Mouse (Mus musculus) neural tube, embryonic 11.5 days (tissue): Measurements from ENCODE around the gene Msantd1. TPM values are rescaled to one million over a fixed set of nuclear protein-coding genes. Genes with fewer than 3 reads are reported as not detected.
"Not testable (repeated sequence)": the region's sequence is repeated elsewhere in the genome, so short reads cannot be mapped to it uniquely, and the experiment has no call there.

Experiments
- ATAC-seq: fragments of 200-750 bp; cut with Nextera tagmentation; 2 replicates; pipeline ENCODE4 v1.8.0; 2017; ENCODE audit warnings: moderate number of reproducible peaks, mild to moderate bottlenecking, moderate TSS enrichment, moderate library complexity; ENCODE audit not compliant: insufficient read depth, low FRiP score, low TSS enrichment
- DNase-seq: peaks from one replicate; pipeline ENCODE4 v3.0.0-alpha.2; 2015; ENCODE audit warnings: low spot score
- H3K27ac ChIP-seq: fragments of 300-500 bp; sonication (generic); 2 replicates; pipeline ENCODE4 v1.5.1; 2014; ENCODE audit warnings: low read depth, mild to moderate bottlenecking, low read length
- H3K27me3 ChIP-seq: fragments of 300-500 bp; sonication (generic); 2 replicates; pipeline ENCODE4 v1.6.1; 2014; ENCODE audit warnings: mild to moderate bottlenecking, low read length, mixed read lengths; ENCODE audit not compliant: control insufficient read depth, insufficient read depth
- H3K36me3 ChIP-seq: fragments of 300-500 bp; sonication (generic); 2 replicates; pipeline ENCODE4 v1.6.1; 2014; ENCODE audit warnings: mild to moderate bottlenecking, low read length, moderate library complexity, mixed read lengths; ENCODE audit not compliant: control insufficient read depth, insufficient read depth
- H3K4me1 ChIP-seq: fragments of 300-500 bp; sonication (generic); 2 replicates; pipeline ENCODE4 v1.6.1; 2014; ENCODE audit warnings: low read length, mixed read lengths; ENCODE audit not compliant: control insufficient read depth, insufficient read depth
- H3K4me2 ChIP-seq: fragments of 300-500 bp; sonication (generic); 2 replicates; pipeline ENCODE4 v1.6.1; 2014; ENCODE audit warnings: low read depth, mild to moderate bottlenecking, moderate library complexity
- H3K4me3 ChIP-seq: fragments of 300-500 bp; sonication (generic); 2 replicates; pipeline ENCODE4 v1.5.1; 2014; ENCODE audit warnings: low read depth, low read length
- H3K9ac ChIP-seq: fragments of 300-500 bp; sonication (generic); 2 replicates; pipeline ENCODE4 v1.6.1; 2014; ENCODE audit warnings: mild to moderate bottlenecking, low read length
- H3K9me3 ChIP-seq: fragments of 300-500 bp; sonication (generic); 2 replicates; pipeline ENCODE4 v1.6.1; 2016; ENCODE audit warnings: low read length; ENCODE audit not compliant: control insufficient read depth
- WGBS: fragments of 180-500 bp; shearing (Covaris S2); extraction: QIAGEN DNeasy Blood & Tissue Kit; methylation state at CpG from one replicate; pipeline ENCODE4 v1.1.7; 2014; 5-methylcytosine and 5-hydroxymethylcytosine counted together
- polyA plus RNA-seq: library from polyadenylated mRNA; unstranded; fragments of >200 nt; fragmentation: Nextera tagmentation; extraction: Ambion mirVana; gene quantifications from 2 replicates; pipeline ENCODE4 v1.2.1, GENCODE M21; 2014

Gene Msantd1
- 1.9 and 2.9 TPM in 2 replicates for polyA plus RNA-seq

- no peak for DNase-seq
- WGBS, result 76% methylated on average over 6 of the region's 6 CpGs
- no peak within 1 kb of the TSS for H3K27ac ChIP-seq
These were observed at the start of gene Msantd1 for GRCm38 (mm10) chr5:34907910-34908725. Msantd1 (plus strand) TSS chr5:34908012.

GRCm38 (mm10) chr5:34865367-34865766, 42.4 kb upstream of the Msantd1 start:
- Histone ChIP-seq H3K27ac (no peak overlapping the region), H3K9ac (no peak overlapping the region), H3K4me3 (no peak overlapping the region), H3K36me3 (peaks cover 5% of the 10 kb centered on the region; the same call in 1 of the 2 replicates), H3K4me1 (no peaks in the 10 kb centered on the region), H3K4me2 (no peak overlapping the region), H3K9me3 (no peaks in the 10 kb centered on the region), H3K27me3 (no peaks in the 10 kb centered on the region)
- WGBS, result 96% methylated on average over 5 of the region's 5 CpGs
- no peak for ATAC-seq
- DNase-seq, result no peak

More at GRCm38 (mm10) chr5:34907910-34908725, at the start of gene Msantd1:
- H3K4me1 ChIP-seq, result no peaks in the 10 kb centered on the region
- H3K27me3 ChIP-seq, result no peaks in the 10 kb centered on the region
- H3K4me2 ChIP-seq, result no peak within 1 kb of the TSS
- no peak within 1 kb of the TSS for H3K9ac ChIP-seq
- no peak within 1 kb of the TSS for H3K4me3 ChIP-seq
- no peaks in the 10 kb centered on the region for H3K9me3 ChIP-seq
- peaks cover 14% of the 10 kb centered on the region for H3K36me3 ChIP-seq
- no peak for ATAC-seq

GRCm38 (mm10) chr5:34880307-34880706, 27.5 kb upstream of the Msantd1 start:
- not testable (repeated sequence) for H3K27me3 ChIP-seq, ATAC-seq, H3K27ac ChIP-seq, H3K9ac ChIP-seq, H3K4me3 ChIP-seq, H3K9me3 ChIP-seq, H3K4me1 ChIP-seq, DNase-seq, H3K4me2 ChIP-seq
- 93% methylated on average over 3 of the region's 3 CpGs for WGBS
- H3K36me3 ChIP-seq, result peaks cover 10% of the 10 kb centered on the region

- Histone ChIP-seq H3K4me3 (no peak overlapping the region), H3K27me3 (no peaks in the 10 kb centered on the region), H3K9me3 (no peaks in the 10 kb centered on the region), H3K27ac (no peak overlapping the region), H3K36me3 (peaks cover 10% of the 10 kb centered on the region), H3K4me2 (no peak overlapping the region), H3K9ac (no peak overlapping the region), H3K4me1 (no peaks in the 10 kb centered on the region)
- 92% methylated on average over 3 of the region's 3 CpGs for WGBS
- ATAC-seq, result no peak
- DNase-seq, result no peak
These were observed 26.8 kb upstream of the Msantd1 start for GRCm38 (mm10) chr5:34881023-34881422.

- Histone ChIP-seq H3K36me3 (peaks cover 10% of the 10 kb centered on the region), H3K27ac (no peak overlapping the region)
These were observed 22.6 kb upstream of the Msantd1 start for GRCm38 (mm10) chr5:34885250-34885649.

GRCm38 (mm10) chr5:34889252-34889651, 18.6 kb upstream of the Msantd1 start:
- peaks cover 5% of the 10 kb centered on the region for H3K36me3 ChIP-seq
- H3K9me3 ChIP-seq, result no peaks in the 10 kb centered on the region
- H3K4me1 ChIP-seq, result no peaks in the 10 kb centered on the region
- H3K27ac ChIP-seq, result no peak overlapping the region
- WGBS, result 96% methylated on average over 4 of the region's 4 CpGs
- DNase-seq, result no peak
- H3K9ac ChIP-seq, result no peak overlapping the region
- H3K4me3 ChIP-seq, result no peak overlapping the region
- no peaks in the 10 kb centered on the region for H3K27me3 ChIP-seq
- H3K4me2 ChIP-seq, result no peak overlapping the region
- ATAC-seq, result no peak

More at GRCm38 (mm10) chr5:34885250-34885649, 22.6 kb upstream of the Msantd1 start:
- Histone ChIP-seq H3K9ac (no peak overlapping the region), H3K27me3 (no peaks in the 10 kb centered on the region), H3K9me3 (no peaks in the 10 kb centered on the region), H3K4me1 (no peaks in the 10 kb centered on the region), H3K4me3 (no peak overlapping the region), H3K4me2 (no peak overlapping the region)
- 85% methylated on average over 3 of the region's 3 CpGs for WGBS
- DNase-seq (no peak), ATAC-seq (no peak)

- H3K4me2 ChIP-seq, result no peak overlapping the region
- H3K27me3 ChIP-seq, result no peaks in the 10 kb centered on the region
- no peaks in the 10 kb centered on the region for H3K9me3 ChIP-seq
- DNase-seq, result no peak
- H3K9ac ChIP-seq, result no peak overlapping the region
- H3K4me3 ChIP-seq, result no peak overlapping the region
- no peaks in the 10 kb centered on the region for H3K4me1 ChIP-seq
- peaks cover 9% of the 10 kb centered on the region for H3K36me3 ChIP-seq
- 88% methylated on average over 3 of the region's 3 CpGs for WGBS
- ATAC-seq, result no peak
- no peak overlapping the region for H3K27ac ChIP-seq
These were observed 10.9 kb upstream of the Msantd1 start for GRCm38 (mm10) chr5:34896697-34897453.

- no peak overlapping the region for H3K4me2 ChIP-seq
- H3K36me3 ChIP-seq, result peaks cover 9% of the 10 kb centered on the region
- no peaks in the 10 kb centered on the region for H3K4me1 ChIP-seq
- DNase-seq (no peak), ATAC-seq (no peak)
- H3K9ac ChIP-seq, result no peak overlapping the region
- WGBS, result 95% methylated on average over 6 of the region's 6 CpGs
- H3K27me3 ChIP-seq, result no peaks in the 10 kb centered on the region
- H3K27ac ChIP-seq, result no peak overlapping the region
- no peaks in the 10 kb centered on the region for H3K9me3 ChIP-seq
- no peak overlapping the region for H3K4me3 ChIP-seq
These were observed 7.9 kb upstream of the Msantd1 start for GRCm38 (mm10) chr5:34899787-34900469.
